Mouse (Mus musculus) heart, embryonic 11.5 days (tissue): ENCODE measurements around the gene Slain1. TPM values are rescaled to one million over a fixed set of nuclear protein-coding genes. Genes with fewer than 3 reads are reported as not detected.

Source experiments
- ATAC-seq: fragments of 200-750 bp; cut with Nextera tagmentation; replicated peaks from 2 replicates; pipeline ENCODE4 v1.8.0; 2017; ENCODE audit warnings: moderate library complexity; ENCODE audit not compliant: insufficient number of reproducible peaks, low FRiP score, low TSS enrichment
- H3K27ac ChIP-seq: fragments of 300-500 bp; sonication (generic); 2 replicates; pipeline ENCODE4 v1.5.1; 2014; ENCODE audit warnings: mild to moderate bottlenecking, low read depth, low read length
- H3K27me3 ChIP-seq: fragments of 300-500 bp; sonication (generic); 2 replicates; pipeline ENCODE4 v1.6.1; 2014; ENCODE audit warnings: mild to moderate bottlenecking, low read length, mixed read lengths; ENCODE audit not compliant: control insufficient read depth, insufficient read depth
- H3K36me3 ChIP-seq: fragments of 300-500 bp; sonication (generic); 2 replicates; pipeline ENCODE4 v1.6.1; 2014; ENCODE audit warnings: mild to moderate bottlenecking, low read length, moderate library complexity, mixed read lengths; ENCODE audit not compliant: control insufficient read depth, insufficient read depth
- H3K4me1 ChIP-seq: fragments of 300-500 bp; sonication (generic); 2 replicates; pipeline ENCODE4 v1.6.1; 2014; ENCODE audit warnings: low read length; ENCODE audit not compliant: control insufficient read depth, insufficient read depth
- H3K4me2 ChIP-seq: fragments of 300-500 bp; sonication (generic); 2 replicates; pipeline ENCODE4 v1.6.1; 2014; ENCODE audit warnings: mild to moderate bottlenecking, moderate library complexity
- H3K4me3 ChIP-seq: fragments of 300-500 bp; sonication (generic); 2 replicates; pipeline ENCODE4 v1.5.1; 2014; ENCODE audit warnings: low read depth, low read length
- H3K9ac ChIP-seq: fragments of 300-500 bp; sonication (generic); 2 replicates; pipeline ENCODE4 v1.6.1; 2014; ENCODE audit warnings: mild to moderate bottlenecking, low read depth, low read length, moderate library complexity
- H3K9me3 ChIP-seq: fragments of 300-500 bp; sonication (generic); replicated peaks from 2 replicates; pipeline ENCODE4 v1.6.1; 2016; ENCODE audit warnings: low read length; ENCODE audit not compliant: control insufficient read depth
- WGBS: fragments of 180-500 bp; shearing (Covaris S2); extraction: QIAGEN DNeasy Blood & Tissue Kit; methylation state at CpG from one replicate; pipeline ENCODE4 v1.1.7; 2014; ENCODE audit not compliant: insufficient replicate concordance; 5-methylcytosine and 5-hydroxymethylcytosine counted together
- polyA plus RNA-seq: library from polyadenylated mRNA; unstranded; fragments of >200 nt; fragmentation: Nextera tagmentation; extraction: Ambion mirVana; gene quantifications from 2 replicates; pipeline ENCODE4 v1.2.1, GENCODE M21; 2014

Slain1 gene
- polyA plus RNA-seq, result 0.54 and 0.90 TPM in 2 replicates

GRCm38 (mm10) chr14:103649896-103650334 lies at the start of gene Slain1:
TSS of gene Slain1 (plus strand) at chr14:103650228.
- Histone ChIP-seq H3K9ac (peak within 1 kb of the TSS; percentile 62; the same call in 1 of the 2 replicates), H3K9me3 (no peaks in the 10 kb centered on the region), H3K27ac (no peak within 1 kb of the TSS), H3K4me2 (peak within 1 kb of the TSS; percentile 96), H3K4me3 (peak within 1 kb of the TSS; percentile 77), H3K36me3 (no peaks in the 10 kb centered on the region), H3K27me3 (peaks cover 31% of the 10 kb centered on the region), H3K4me1 (no peaks in the 10 kb centered on the region)
- WGBS, result 2% methylated on average over 32 of the region's 32 CpGs
- ATAC-seq, result peak; percentile 88

- H3K27me3 ChIP-seq, result no peaks in the 10 kb centered on the region
- H3K4me2 ChIP-seq, result no peak overlapping the region
- H3K9me3 ChIP-seq, result no peaks in the 10 kb centered on the region
- no peak overlapping the region for H3K9ac ChIP-seq
- no peak for ATAC-seq
- 82% methylated on average over 8 of the region's 8 CpGs for WGBS
- H3K4me3 ChIP-seq, result no peak overlapping the region
- H3K27ac ChIP-seq, result no peak overlapping the region
- no peaks in the 10 kb centered on the region for H3K36me3 ChIP-seq
- no peaks in the 10 kb centered on the region for H3K4me1 ChIP-seq
These were observed 42.0 kb upstream of the Slain1 start for GRCm38 (mm10) chr14:103608063-103608462.

DNA sequence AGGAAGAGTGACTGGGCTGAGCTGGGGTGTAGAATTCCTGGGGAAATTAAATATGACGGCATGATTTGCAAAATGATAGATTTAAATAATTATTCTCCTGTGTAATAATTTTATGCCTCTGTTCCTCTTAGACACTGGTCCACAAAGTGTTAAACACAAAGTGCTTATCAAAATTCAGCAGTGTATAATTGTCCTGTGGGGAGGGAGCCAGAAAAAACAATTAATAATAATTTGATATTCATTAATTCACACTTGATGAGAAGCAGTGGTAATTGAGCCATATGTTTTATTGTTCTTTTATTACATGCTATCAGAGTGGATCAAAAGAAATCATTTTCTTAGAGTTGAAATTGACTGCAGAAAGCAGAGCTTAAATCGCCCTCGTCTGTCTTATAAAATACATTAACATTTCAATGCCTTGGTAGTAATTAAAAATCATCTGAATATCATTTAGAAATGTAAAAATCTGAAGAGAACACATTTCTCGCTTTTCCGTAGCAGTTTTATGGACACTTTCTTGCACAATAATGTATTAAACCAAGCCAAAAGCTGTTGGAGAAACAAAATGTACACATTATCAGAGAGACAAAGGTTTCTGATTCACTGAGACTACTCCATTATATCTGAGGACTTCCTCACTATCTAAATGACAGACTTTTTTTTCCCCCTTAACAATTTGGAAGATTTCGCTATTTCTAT lies 36.3 kb upstream of the Slain1 start:
- H3K27me3 ChIP-seq, result no peaks in the 10 kb centered on the region
- no peaks in the 10 kb centered on the region for H3K9me3 ChIP-seq
- H3K9ac ChIP-seq, result no peak overlapping the region
- H3K4me1 ChIP-seq, result no peaks in the 10 kb centered on the region
- H3K36me3 ChIP-seq, result no peaks in the 10 kb centered on the region
- no peak overlapping the region for H3K4me3 ChIP-seq
- no peak overlapping the region for H3K4me2 ChIP-seq
- 86% methylated on average over 6 of the region's 6 CpGs for WGBS
- no peak for ATAC-seq
- H3K27ac ChIP-seq, result no peak overlapping the region

DNA sequence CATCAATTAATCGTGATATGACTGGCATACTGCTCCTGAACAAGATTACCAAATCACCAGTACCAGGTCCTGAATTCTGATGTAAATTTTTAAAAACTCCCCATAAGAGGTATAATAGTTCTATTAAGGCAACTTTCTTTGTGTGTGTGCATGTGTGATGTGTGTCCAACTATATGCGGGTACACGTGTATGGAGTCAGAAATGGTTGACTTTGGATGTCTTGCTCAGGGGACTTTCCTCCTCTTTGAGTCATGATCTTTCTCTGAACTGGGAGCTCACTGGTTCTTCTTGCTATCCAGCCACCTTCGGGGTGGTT lies 35.8 kb upstream of the Slain1 start:
- no peak overlapping the region for H3K4me2 ChIP-seq

DNA sequence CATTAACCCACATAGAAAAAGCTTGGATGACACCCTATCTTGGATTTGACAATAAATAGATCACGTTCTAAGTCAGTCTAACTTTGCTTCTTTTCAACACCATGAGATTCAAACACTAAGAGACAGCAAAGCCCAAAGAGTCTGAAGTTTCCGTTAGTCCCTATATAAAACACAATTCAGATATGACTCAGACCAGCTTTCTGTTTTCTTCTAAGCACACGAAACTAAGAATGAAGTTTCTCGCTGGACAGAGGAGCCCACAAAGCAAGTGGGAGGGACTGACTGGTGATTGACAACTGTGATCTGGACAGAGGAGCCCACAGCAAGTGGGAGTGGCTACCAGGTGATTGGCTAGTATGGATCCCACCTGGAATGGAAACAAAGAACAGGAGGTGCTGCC lies 30.3 kb upstream of the Slain1 start:
- 85% methylated on average over 4 of the region's 4 CpGs for WGBS
- no peak for ATAC-seq
- no peaks in the 10 kb centered on the region for H3K27me3 ChIP-seq

More for the DNA sequence above, 35.8 kb upstream of the Slain1 start:
- Histone ChIP-seq H3K36me3 (no peaks in the 10 kb centered on the region), H3K9me3 (no peaks in the 10 kb centered on the region), H3K27ac (no peak overlapping the region), H3K4me3 (no peak overlapping the region), H3K27me3 (no peaks in the 10 kb centered on the region), H3K4me1 (no peaks in the 10 kb centered on the region), H3K9ac (no peak overlapping the region)
- WGBS, result 88% methylated on average over 4 of the region's 4 CpGs
- no peak for ATAC-seq

GRCm38 (mm10) chr14:103621207-103621606 lies 28.8 kb upstream of the Slain1 start:
- no peak overlapping the region for H3K27ac ChIP-seq
- H3K27me3 ChIP-seq, result no peaks in the 10 kb centered on the region
- H3K36me3 ChIP-seq, result no peaks in the 10 kb centered on the region
- no peak overlapping the region for H3K4me3 ChIP-seq
- WGBS, result 82% methylated on average over 2 of the region's 2 CpGs
- no peaks in the 10 kb centered on the region for H3K4me1 ChIP-seq
- no peak for ATAC-seq
- no peak overlapping the region for H3K9ac ChIP-seq
- H3K4me2 ChIP-seq, result no peak overlapping the region
- no peaks in the 10 kb centered on the region for H3K9me3 ChIP-seq

More for the DNA sequence above, 30.3 kb upstream of the Slain1 start:
- Histone ChIP-seq H3K36me3 (no peaks in the 10 kb centered on the region), H3K4me3 (no peak overlapping the region), H3K4me2 (no peak overlapping the region), H3K4me1 (no peaks in the 10 kb centered on the region), H3K9ac (no peak overlapping the region), H3K9me3 (no peaks in the 10 kb centered on the region), H3K27ac (no peak overlapping the region)

DNA sequence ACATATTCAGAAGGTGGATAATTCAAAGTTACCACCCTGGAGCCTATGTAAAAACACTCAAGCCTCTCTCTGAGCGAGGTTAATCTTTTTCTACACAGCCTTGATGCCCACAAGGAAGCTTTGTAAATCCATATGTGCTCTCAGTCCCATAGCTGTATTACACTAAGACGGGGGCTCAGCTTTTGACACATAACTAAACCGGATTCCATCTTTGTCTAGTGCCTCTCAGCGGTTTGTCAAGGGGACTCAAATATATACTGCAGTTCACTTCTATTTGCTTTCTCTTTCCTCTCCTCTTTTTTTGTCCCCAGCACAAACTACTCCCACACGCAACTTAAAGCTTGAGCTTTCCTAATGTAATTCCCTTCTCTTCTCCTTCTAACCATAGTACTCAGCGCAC lies 23.9 kb upstream of the Slain1 start:
- WGBS, result 76% methylated on average over 6 of the region's 6 CpGs
- no peaks in the 10 kb centered on the region for H3K4me1 ChIP-seq
- ATAC-seq, result no peak
- H3K9ac ChIP-seq, result no peak overlapping the region
- no peaks in the 10 kb centered on the region for H3K36me3 ChIP-seq
- no peaks in the 10 kb centered on the region for H3K27me3 ChIP-seq
- H3K27ac ChIP-seq, result no peak overlapping the region
- no peaks in the 10 kb centered on the region for H3K9me3 ChIP-seq
- no peak overlapping the region for H3K4me2 ChIP-seq
- H3K4me3 ChIP-seq, result no peak overlapping the region

DNA sequence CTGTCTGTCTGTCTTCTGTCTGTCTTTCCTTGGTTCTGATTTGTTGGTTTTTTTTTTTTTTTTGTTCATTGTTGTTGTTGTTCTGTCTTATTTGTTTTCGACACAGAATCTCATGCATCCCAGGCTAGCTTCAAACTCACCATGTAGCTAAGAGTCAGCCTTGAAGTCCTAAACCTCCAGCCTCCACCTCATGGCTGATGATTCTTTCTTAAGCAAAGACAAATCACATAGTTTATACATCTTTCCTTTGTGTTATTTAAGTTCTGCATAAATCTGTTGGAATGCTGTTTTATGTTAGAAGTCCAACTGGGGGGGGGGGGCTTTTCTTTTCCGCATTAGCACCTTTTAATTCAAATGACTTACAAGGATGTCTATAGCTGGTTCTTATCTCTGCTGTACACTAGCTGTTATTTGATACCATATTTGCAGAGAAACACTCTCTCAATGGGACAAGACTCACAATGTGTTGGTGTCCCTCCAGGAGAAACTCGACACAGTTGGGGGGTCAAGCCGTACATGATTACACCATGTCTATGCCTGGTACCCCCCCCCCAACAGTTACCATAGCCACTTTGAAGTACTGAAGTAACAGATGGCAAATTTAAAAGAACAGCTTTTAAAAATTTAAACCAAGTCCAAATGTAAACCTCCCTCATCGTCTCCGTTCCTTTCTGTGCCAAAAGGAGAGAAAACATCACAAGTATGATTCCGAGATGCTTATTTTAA lies 20.2 kb upstream of the Slain1 start:
- Histone ChIP-seq H3K27me3 (no peaks in the 10 kb centered on the region), H3K9me3 (no peaks in the 10 kb centered on the region), H3K36me3 (no peaks in the 10 kb centered on the region), H3K4me3 (no peak overlapping the region), H3K27ac (no peak overlapping the region), H3K9ac (no peak overlapping the region), H3K4me1 (no peaks in the 10 kb centered on the region), H3K4me2 (no peak overlapping the region)
- no peak for ATAC-seq
- WGBS, result 82% methylated on average over 7 of the region's 7 CpGs
